Mouse (Mus musculus): ENCODE results near the gene Rnf44.

The Rnf44 gene

GRCm38 (mm10) chr13:54686139-54687053, 7.3 kb downstream of the Rnf44 start:
- DNase-seq = no peak

GRCm38 (mm10) chr13:54685174-54685573, 8.5 kb downstream of the Rnf44 start:
- peak; percentile 81 for DNase-seq

- DNase-seq = no peak
These were observed 9.4 kb downstream of the Rnf44 start for GRCm38 (mm10) chr13:54684140-54684896.

GRCm38 (mm10) chr13:54683301-54683700, 10.4 kb downstream of the Rnf44 start:
- no peak for DNase-seq

GRCm38 (mm10) chr13:54681291-54681690, 12.4 kb downstream of the Rnf44 start:
- no peak for DNase-seq

GRCm38 (mm10) chr13:54680184-54680853, 13.4 kb downstream of the Rnf44 start:
- DNase-seq = no peak

GRCm38 (mm10) chr13:54678263-54678662, 15.4 kb downstream of the Rnf44 start:
- DNase-seq = no peak

GRCm38 (mm10) chr13:54675895-54676590, 17.7 kb downstream of the Rnf44 start:
- DNase-seq = no peak

- no peak for DNase-seq
These were observed 23.2 kb downstream of the Rnf44 start for GRCm38 (mm10) chr13:54670491-54670890.

- no peak for DNase-seq
These were observed 28.6 kb downstream of the Rnf44 start for GRCm38 (mm10) chr13:54665062-54665461.

- no peak for DNase-seq
These were observed 29.2 kb downstream of the Rnf44 start for GRCm38 (mm10) chr13:54664509-54664908.

GRCm38 (mm10) chr13:54663999-54664398, 29.7 kb downstream of the Rnf44 start:
- no peak for DNase-seq

- DNase-seq = no peak
These were observed 32.3 kb downstream of the Rnf44 start for GRCm38 (mm10) chr13:54661358-54661757.

- no peak for DNase-seq
These were observed 32.8 kb downstream of the Rnf44 start for GRCm38 (mm10) chr13:54660877-54661276.

- no peak for DNase-seq
These were observed 43.2 kb downstream of the Rnf44 start for GRCm38 (mm10) chr13:54650461-54650860.

GRCm38 (mm10) chr13:54635011-54635410, 58.7 kb downstream of the Rnf44 start:
- no peak for DNase-seq

- no peak for DNase-seq
These were observed 60.9 kb downstream of the Rnf44 start for GRCm38 (mm10) chr13:54632731-54633277.

Data from kidney, postnatal 10 days (tissue).